Mouse (Mus musculus) CH12.LX (cell line): ENCODE results near the gene Adamts18. TPM values are rescaled to one million over a fixed set of nuclear protein-coding genes. Genes with fewer than 3 reads are reported as not detected.

Experiments
- DNase-seq: peaks from one replicate; pipeline ENCODE4 v3.0.0-alpha.2; 2013; ENCODE audit errors: extremely low read depth
- H3K27ac ChIP-seq: 2 replicates; pipeline ENCODE4 v1.5.1; 2012; ENCODE audit warnings: low read depth, mild to moderate bottlenecking, control low read depth, moderate library complexity; ENCODE audit not compliant: insufficient read depth
- H3K27me3 ChIP-seq: replicated peaks from 2 replicates; pipeline ENCODE3; 2012; ENCODE audit warnings: inconsistent platforms
- H3K36me3 ChIP-seq, 2 experiments: replicated peaks in 1 of 2; 2 replicates each; pipeline versions ENCODE3 to v1.6.1; 2012; ENCODE audit warnings: inconsistent platforms in 1 of 2, low read length in 1 of 2, mild to moderate bottlenecking in 1 of 2, mixed read lengths in 1 of 2, moderate library complexity in 1 of 2; ENCODE audit not compliant: control insufficient read depth in 1 of 2, insufficient read depth in 1 of 2
- H3K4me1 ChIP-seq, 2 experiments: 2 replicates each; pipeline ENCODE4 v1.6.1; 2012; ENCODE audit warnings: inconsistent platforms in 1 of 2, moderate library complexity in 1 of 2; ENCODE audit not compliant: insufficient read depth in 2 of 2, control insufficient read depth in 1 of 2
- H3K4me2 ChIP-seq: 2 replicates; pipeline ENCODE4 v1.6.1; 2012; ENCODE audit warnings: low read depth, mild to moderate bottlenecking, control low read depth; ENCODE audit not compliant: poor library complexity, insufficient read depth, severe bottlenecking
- H3K4me3 ChIP-seq, 3 experiments: fragments of 150-350 bp in 1 of 3; sonication (generic) in 1 of 3; replicated peaks in 1 of 3; 2 replicates each; pipeline versions ENCODE3 to v1.5.1; 2011 to 2012; ENCODE audit warnings: low read depth in 2 of 3, low read length in 2 of 3, mild to moderate bottlenecking in 2 of 3, moderate library complexity in 2 of 3, control low read depth in 1 of 3, improper control_type of control experiment in 1 of 3, inconsistent platforms in 1 of 3, mixed read lengths in 1 of 3; ENCODE audit not compliant: poor library complexity in 1 of 3
- H3K79me2 ChIP-seq: replicated peaks from 2 replicates; pipeline ENCODE4 v1.6.1; 2012; ENCODE audit warnings: mild to moderate bottlenecking, moderate library complexity; ENCODE audit not compliant: control insufficient read depth, poor library complexity, insufficient read depth, severe bottlenecking; ENCODE audit errors: extremely low read depth
- H3K9ac ChIP-seq: 2 replicates; pipeline ENCODE4 v1.6.1; 2012; ENCODE audit warnings: low read depth, mild to moderate bottlenecking, control low read depth, moderate library complexity; ENCODE audit not compliant: insufficient read depth
- H3K9me3 ChIP-seq: replicated peaks from 2 replicates; pipeline ENCODE3; 2012; ENCODE audit warnings: low read length, inconsistent platforms, mixed read lengths
- BHLHE40 ChIP-seq: IDR thresholded peaks from 2 replicates; pipeline ENCODE4 v1.6.1; 2011; ENCODE audit warnings: mild to moderate bottlenecking, low read depth, low read length, improper control_type of control experiment
- CHD1 ChIP-seq: IDR thresholded peaks from 2 replicates; pipeline ENCODE4 v1.6.1; 2012; ENCODE audit warnings: low read depth, low read length, improper control_type of control experiment, inconsistent platforms
- CTCF ChIP-seq, 2 experiments: IDR thresholded peaks in 1 of 2; conservative IDR thresholded peaks in 1 of 2; 2 replicates each; pipeline ENCODE4 v1.5.1; 2011 to 2012; ENCODE audit warnings: low read depth in 2 of 2, low read length in 2 of 2, improper control_type of control experiment in 1 of 2, inconsistent platforms in 1 of 2, mild to moderate bottlenecking in 1 of 2, moderate library complexity in 1 of 2
- ETS1 ChIP-seq: conservative IDR thresholded peaks from 2 replicates; pipeline ENCODE4 v1.6.1; 2012; ENCODE audit warnings: low read depth, mild to moderate bottlenecking, inconsistent platforms, low read length, improper control_type of control experiment, moderate library complexity
- HCFC1 ChIP-seq: IDR thresholded peaks from 2 replicates; pipeline ENCODE4 v1.6.1; 2012; ENCODE audit warnings: low read depth, mild to moderate bottlenecking, inconsistent platforms, low read length, improper control_type of control experiment
- JUN ChIP-seq: IDR thresholded peaks from 2 replicates; pipeline ENCODE4 v1.6.1; 2011; ENCODE audit warnings: low read depth, mild to moderate bottlenecking, low read length, improper control_type of control experiment, moderate library complexity; ENCODE audit not compliant: insufficient read depth
- JUND ChIP-seq: conservative IDR thresholded peaks from 2 replicates; pipeline ENCODE4 v1.6.1; 2011; ENCODE audit warnings: low read depth, low read length, improper control_type of control experiment
- MAFK ChIP-seq: IDR thresholded peaks from 2 replicates; pipeline ENCODE4 v1.6.1; 2011; ENCODE audit warnings: low read length, improper control_type of control experiment; ENCODE audit not compliant: insufficient replicate concordance
- MXI1 ChIP-seq: IDR thresholded peaks from 2 replicates; pipeline ENCODE4 v1.6.1; 2011; ENCODE audit warnings: mild to moderate bottlenecking, low read depth, low read length, improper control_type of control experiment
- NRF1 ChIP-seq: IDR thresholded peaks from 2 replicates; pipeline ENCODE4 v1.6.1; 2014; ENCODE audit warnings: low read depth, mild to moderate bottlenecking, inconsistent platforms, low read length, improper control_type of control experiment, moderate library complexity
- POLR2A ChIP-seq: IDR thresholded peaks from 2 replicates; pipeline ENCODE4 v1.6.1; 2011; ENCODE audit warnings: low read depth, mild to moderate bottlenecking, improper control_type of control experiment, low read length
- POLR2AphosphoS2 ChIP-seq: IDR thresholded peaks from 2 replicates; pipeline ENCODE4 v1.6.1; 2011; ENCODE audit warnings: low read depth, low read length, improper control_type of control experiment
- RAD21 ChIP-seq: IDR thresholded peaks from 2 replicates; pipeline ENCODE4 v1.6.1; 2011; ENCODE audit warnings: low read depth, mild to moderate bottlenecking, low read length, improper control_type of control experiment, moderate library complexity
- SMC3 ChIP-seq: IDR thresholded peaks from 2 replicates; pipeline ENCODE4 v1.6.1; 2011; ENCODE audit warnings: low read depth, low read length, improper control_type of control experiment
- TBP ChIP-seq: conservative IDR thresholded peaks from 2 replicates; pipeline ENCODE4 v1.6.1; 2011; ENCODE audit warnings: low read depth, low read length, improper control_type of control experiment
- TCF12 ChIP-seq: IDR thresholded peaks from 2 replicates; pipeline ENCODE4 v1.6.1; 2014; ENCODE audit warnings: low read depth, mild to moderate bottlenecking, inconsistent platforms, low read length, improper control_type of control experiment
- UBTF ChIP-seq: IDR thresholded peaks from 2 replicates; pipeline ENCODE4 v1.6.1; 2012; ENCODE audit warnings: low read depth, mild to moderate bottlenecking, inconsistent platforms, low read length, improper control_type of control experiment, moderate library complexity
- USF1 ChIP-seq: IDR thresholded peaks from 2 replicates; pipeline ENCODE4 v1.6.1; 2014; ENCODE audit warnings: low read depth, mild to moderate bottlenecking, inconsistent platforms, low read length, improper control_type of control experiment
- ZC3H11A ChIP-seq: IDR thresholded peaks from 2 replicates; pipeline ENCODE4 v1.6.1; 2012; ENCODE audit warnings: low read depth, mild to moderate bottlenecking, inconsistent platforms, low read length, improper control_type of control experiment
- ZKSCAN1 ChIP-seq: IDR thresholded peaks from 2 replicates; pipeline ENCODE4 v1.6.1; 2012; ENCODE audit warnings: low read depth, inconsistent platforms, low read length, improper control_type of control experiment, borderline replicate concordance
- ZMIZ1 ChIP-seq: IDR thresholded peaks from 2 replicates; pipeline ENCODE4 v1.6.1; 2012; ENCODE audit warnings: low read depth, mild to moderate bottlenecking, inconsistent platforms, low read length, improper control_type of control experiment
- dilution Hi-C: fragments of 300-500 bp; cut with MboI; formaldehyde crosslinking; loops from 2 replicates; pipeline ENCODE4 v1.14.3; 2020; ENCODE audit warnings: low sequenced_read_pairs; ENCODE audit not compliant: extremely low pct_unique_long_range_greater_than_20kb, extremely low pct_ligation_motif_present
- in situ Hi-C: fragments of 300-500 bp; cut with MboI; formaldehyde crosslinking; loops from 3 replicates; pipeline ENCODE4 v1.14.3; 2019; ENCODE audit warnings: low sequenced_read_pairs, low pct_ligation_motif_present, low pct_unique_long_range_greater_than_20kb, mixed read lengths
- polyA plus RNA-seq: library from polyadenylated mRNA; unstranded; fragments of >175 nt; gene quantifications from 2 replicates; pipeline ENCODE4 v1.2.1, GENCODE M21; 2012; ENCODE audit warnings: low read depth; ENCODE audit not compliant: insufficient read length
- total RNA-seq, 2 experiments: library from RNA; depleted of rRNA; stranded (reverse); fragments of 300-350 nt in 1 of 2; fragments of >200 nt in 1 of 2; gene quantifications; 2 replicates each; pipeline ENCODE4 v1.2.3; 2012 to 2014

The Adamts18 gene
- total and polyA plus RNA-seq, 3 experiments, result not detected

DNA sequence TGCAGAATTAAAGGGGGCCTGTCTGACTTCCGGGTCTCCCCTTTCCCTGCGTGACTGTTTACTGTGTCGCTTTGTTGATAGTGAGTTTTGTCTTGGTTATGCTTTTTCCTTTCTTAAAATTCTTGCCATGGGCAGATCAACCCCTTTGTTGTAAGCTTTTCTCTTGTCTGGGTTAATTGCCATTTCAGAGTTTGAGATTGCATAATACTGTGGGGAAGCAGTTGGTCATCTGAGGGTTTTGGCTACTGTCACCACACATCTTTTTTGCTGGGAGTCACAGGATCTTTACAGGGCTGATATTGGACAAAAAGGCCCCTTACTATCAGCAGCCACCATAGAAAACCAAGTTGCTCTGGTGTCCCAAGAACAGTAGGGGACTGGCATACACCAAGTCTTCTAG is 96.2 kb downstream of the Adamts18 start:
- H3K4me3 ChIP-seq, result no peak overlapping the region
- TF ChIP-seq NRF1 (no peak), JUN (no peak), POLR2AphosphoS2 (no peak), POLR2A (no peak), MAFK (no peak), JUND (no peak), UBTF (no peak), MXI1 (no peak), ZC3H11A (no peak), BHLHE40 (no peak), ETS1 (no peak), USF1 (no peak)
- no peaks in the 10 kb centered on the region for H3K36me3 ChIP-seq
- no peak overlapping the region for H3K4me2 ChIP-seq
- no peaks in the 10 kb centered on the region for H3K4me1 ChIP-seq
- no peak overlapping the region for H3K27ac ChIP-seq
- DNase-seq, result no peak
- H3K9ac ChIP-seq, result no peak overlapping the region
- in situ Hi-C loops (no loop called here), dilution Hi-C loops (no loop called here)
- H3K79me2 ChIP-seq, result no peaks in the 10 kb centered on the region
- no peaks in the 10 kb centered on the region for H3K27me3 ChIP-seq
- H3K9me3 ChIP-seq, result peaks cover 33% of the 10 kb centered on the region

DNA sequence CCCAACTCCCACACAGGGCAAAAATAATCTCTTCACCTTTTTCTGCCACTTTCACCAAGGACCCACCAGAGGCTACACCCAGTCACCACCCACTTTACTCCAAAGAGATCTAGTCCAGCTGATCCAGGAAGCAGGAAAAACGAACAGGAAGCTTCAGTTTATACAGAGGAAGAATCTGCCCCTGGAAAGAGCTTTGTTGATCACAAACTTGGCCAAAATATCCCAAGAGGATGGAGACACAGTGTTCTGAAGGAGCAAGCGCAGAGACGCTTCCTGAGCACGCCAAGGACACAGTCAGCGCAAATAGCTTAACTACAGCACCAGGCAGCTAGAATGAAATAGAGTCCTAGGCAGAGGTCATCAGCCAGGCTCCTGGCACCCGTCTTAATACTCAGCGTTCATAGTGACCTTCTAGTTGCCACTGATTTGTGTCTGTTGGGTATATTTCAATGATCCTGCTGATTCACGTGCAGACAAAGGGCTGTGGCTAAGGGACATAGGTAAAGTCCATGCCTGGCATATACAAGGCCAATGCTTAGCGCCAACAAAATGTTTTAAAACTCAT is 113.0 kb downstream of the Adamts18 start:
- Histone ChIP-seq H3K9me3 (peaks cover 23% of the 10 kb centered on the region), H3K4me1 (no peaks in the 10 kb centered on the region), H3K36me3 (no peaks in the 10 kb centered on the region), H3K4me2 (no peak overlapping the region), H3K27me3 (no peaks in the 10 kb centered on the region), H3K4me3 (no peak overlapping the region), H3K9ac (no peak overlapping the region), H3K27ac (no peak overlapping the region), H3K79me2 (no peaks in the 10 kb centered on the region)
- in situ Hi-C loops (no loop called here), dilution Hi-C loops (no loop called here)
- TF ChIP-seq JUND (no peak), UBTF (no peak)
- no peak for DNase-seq

DNA sequence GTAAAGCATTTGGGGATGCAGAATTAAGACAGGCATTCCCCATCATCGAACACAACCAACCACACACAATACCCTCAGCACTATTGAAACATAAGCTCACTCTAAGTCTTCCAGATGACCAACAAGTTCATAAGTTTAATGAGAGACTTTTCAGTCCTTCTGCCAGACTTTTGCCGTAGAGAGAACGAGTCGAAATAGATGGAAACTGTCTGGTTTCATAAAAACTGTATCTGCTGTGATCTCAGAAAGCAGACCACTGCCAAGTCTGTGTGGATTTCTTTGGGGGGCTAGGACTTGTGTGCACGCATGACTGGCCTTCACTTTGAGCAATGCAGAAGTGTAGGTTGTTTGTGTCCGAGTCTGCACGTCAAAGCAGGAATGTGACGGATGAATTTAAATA is 123.2 kb downstream of the Adamts18 start:
- DNase-seq, result no peak
- Histone ChIP-seq H3K9me3 (peaks cover 3% of the 10 kb centered on the region), H3K4me3 (no peak overlapping the region), H3K27ac (no peak overlapping the region), H3K4me2 (no peak overlapping the region), H3K79me2 (no peaks in the 10 kb centered on the region), H3K4me1 (no peaks in the 10 kb centered on the region), H3K9ac (no peak overlapping the region), H3K27me3 (no peaks in the 10 kb centered on the region), H3K36me3 (no peaks in the 10 kb centered on the region)
- in situ Hi-C loops (no loop called here), dilution Hi-C loops (no loop called here)
- TF ChIP-seq USF1, result no peak
- no peak for TF ChIP-seq ETS1
- no peak for TF ChIP-seq TCF12
- no peak for TF ChIP-seq ZKSCAN1
- no peak for TF ChIP-seq CTCF (conservative IDR thresholded peaks at IDR 0.05 in 1 of 2, IDR thresholded peaks at IDR 0.05 in 1 of 2; ENCODE audit: low read depth in 2 of 2, low read length in 2 of 2)
- no peak for TF ChIP-seq MXI1
- no peak for TF ChIP-seq RAD21
- TF ChIP-seq CHD1, result no peak
- no peak for TF ChIP-seq SMC3
- no peak for TF ChIP-seq POLR2A
- no peak for TF ChIP-seq TBP
- TF ChIP-seq HCFC1, result no peak
- TF ChIP-seq JUN, result no peak
- TF ChIP-seq ZMIZ1, result no peak
